Mouse (Mus musculus): ENCODE data around the gene March8. TPM values are rescaled to one million over a fixed set of nuclear protein-coding genes. Genes with fewer than 3 reads are reported as not detected.

The March8 gene
- polyA plus RNA-seq, 1 experiment = 38.8 TPM

DNA sequence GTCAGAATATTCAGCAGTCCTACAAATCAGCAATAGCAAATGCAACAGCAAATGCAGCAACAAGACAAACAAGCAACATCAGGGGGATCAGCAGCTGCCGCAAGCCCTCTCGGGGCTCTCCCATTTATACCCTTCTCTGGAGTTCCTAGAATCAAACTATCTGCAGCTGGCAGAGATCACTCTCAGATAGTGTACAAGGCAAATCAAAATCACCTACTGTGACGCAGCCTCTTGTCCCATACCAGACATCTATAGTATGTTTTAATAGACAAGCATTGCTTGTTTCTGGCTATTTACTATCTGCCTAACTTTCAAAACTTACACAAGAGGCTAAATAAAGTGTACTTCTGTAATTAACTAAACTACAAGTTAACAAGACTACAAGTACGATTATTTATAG lies 24.2 kb downstream of the March8 start:
- TF ChIP-seq TCF3 (IDR thresholded peaks at IDR 0.05; ENCODE audit: insufficient read length, low read depth) (no peak), POLR2AphosphoS2 (IDR thresholded peaks at IDR 0.05; ENCODE audit: insufficient read length, low read depth) (no peak), MYOD1 (IDR thresholded peaks at IDR 0.05; ENCODE audit: control insufficient read depth in 1 of 3, insufficient read length in 2 of 3, low read depth in 2 of 3) (no peak), E2F4 (IDR thresholded peaks at IDR 0.05; ENCODE audit: insufficient read depth) (no peak), TCF12 (IDR thresholded peaks at IDR 0.05; ENCODE audit: insufficient read depth, poor library complexity, severe bottlenecking) (no peak), CEBPB (IDR thresholded peaks at IDR 0.05; ENCODE audit: insufficient read depth, poor library complexity, severe bottlenecking) (no peak), MYOG (IDR thresholded peaks at IDR 0.05; ENCODE audit: control insufficient read depth in 1 of 3, insufficient read depth in 1 of 3, insufficient read length in 2 of 3, low read depth in 2 of 3) (no peak), MAX (IDR thresholded peaks at IDR 0.05; ENCODE audit: low read depth) (no peak), SRF (IDR thresholded peaks at IDR 0.05; ENCODE audit: control insufficient read depth, insufficient read length, low read depth) (no peak), REST (IDR thresholded peaks at IDR 0.05; ENCODE audit: insufficient read depth, insufficient read length) (no peak), POLR2A (IDR thresholded peaks at IDR 0.05; ENCODE audit: insufficient read length, low read depth) (no peak)
- Histone ChIP-seq H3ac (ENCODE audit: control insufficient read depth, insufficient read length) (no peak overlapping the region), H3K27me3 (ENCODE audit: control insufficient read depth, insufficient read depth, insufficient read length) (no peaks in the 10 kb centered on the region), H3K4me2 (ENCODE audit: low read depth) (no peak overlapping the region), H3K36me3 (ENCODE audit: control insufficient read depth, insufficient read depth) (no peaks in the 10 kb centered on the region), H3K79me2 (ENCODE audit: control insufficient read depth, insufficient read depth) (peaks cover 28% of the 10 kb centered on the region), H3K4me3 (no peak overlapping the region)

DNA sequence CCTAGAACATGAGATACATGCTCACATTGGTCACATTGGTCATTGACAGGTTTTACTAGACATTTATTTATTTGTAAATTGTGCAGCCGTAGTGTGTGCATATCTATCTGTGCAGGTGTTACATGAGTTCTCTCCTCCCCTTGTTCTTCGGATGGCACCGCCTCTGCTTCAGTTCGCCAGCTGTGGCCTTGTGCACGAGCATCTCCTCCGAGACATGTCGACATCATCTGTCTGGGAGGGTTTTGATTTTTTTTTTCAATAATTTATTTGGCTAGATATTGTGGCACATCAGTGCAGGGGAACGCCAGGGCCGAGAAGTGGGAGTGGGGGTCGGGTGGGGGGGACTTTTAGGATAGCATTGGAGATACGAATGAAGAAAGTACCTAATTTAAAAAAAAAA lies 30.1 kb downstream of the March8 start:
- TF ChIP-seq CEBPB (IDR thresholded peaks at IDR 0.05; ENCODE audit: insufficient read depth, poor library complexity, severe bottlenecking) = no peak
- no peak for TF ChIP-seq TCF12 (IDR thresholded peaks at IDR 0.05; ENCODE audit: insufficient read depth, poor library complexity, severe bottlenecking)
- no peak for TF ChIP-seq E2F4 (IDR thresholded peaks at IDR 0.05; ENCODE audit: insufficient read depth)
- no peak for TF ChIP-seq USF1 (IDR thresholded peaks at IDR 0.05; ENCODE audit: low read depth)
- no peak overlapping the region for H3K4me2 ChIP-seq (ENCODE audit: low read depth)
- no peak overlapping the region for H3ac ChIP-seq (ENCODE audit: control insufficient read depth, insufficient read length)
- H3K79me2 ChIP-seq (ENCODE audit: control insufficient read depth, insufficient read depth) = peaks cover 28% of the 10 kb centered on the region
- no peaks in the 10 kb centered on the region for H3K27me3 ChIP-seq (ENCODE audit: control insufficient read depth, insufficient read depth, insufficient read length)
- no peaks in the 10 kb centered on the region for H3K36me3 ChIP-seq (ENCODE audit: control insufficient read depth, insufficient read depth)
- no peak overlapping the region for H3K4me3 ChIP-seq

DNA sequence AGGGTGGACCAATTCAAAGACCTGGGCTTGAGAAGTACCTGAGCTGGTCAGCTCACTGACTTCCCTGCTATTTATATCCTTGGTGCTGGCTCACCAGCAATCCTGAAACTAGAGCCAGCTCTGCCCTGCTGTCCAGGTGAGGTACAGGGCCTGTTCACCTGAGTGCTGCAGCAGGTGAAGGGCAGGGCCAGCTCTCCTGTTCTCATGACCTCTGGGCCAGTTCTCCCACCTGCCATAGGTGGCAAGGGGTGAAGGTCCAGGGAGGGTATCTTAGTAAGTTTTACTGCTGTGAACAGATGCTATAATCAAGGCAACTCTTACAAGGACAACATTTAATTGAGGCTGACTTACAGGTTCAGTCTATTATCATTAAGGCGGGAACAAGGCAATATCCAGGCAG lies 32.0 kb downstream of the March8 start:
- H3K79me2 ChIP-seq (ENCODE audit: control insufficient read depth, insufficient read depth) = peaks cover 33% of the 10 kb centered on the region
- H3K4me3 ChIP-seq = no peak overlapping the region
- H3K27me3 ChIP-seq (ENCODE audit: control insufficient read depth, insufficient read depth, insufficient read length) = no peaks in the 10 kb centered on the region
- H3ac ChIP-seq (ENCODE audit: control insufficient read depth, insufficient read length) = no peak overlapping the region
- TF ChIP-seq POLR2A (IDR thresholded peaks at IDR 0.05; ENCODE audit: insufficient read length, low read depth) (no peak), USF1 (IDR thresholded peaks at IDR 0.05; ENCODE audit: low read depth) (no peak), POLR2AphosphoS2 (IDR thresholded peaks at IDR 0.05; ENCODE audit: insufficient read length, low read depth) (no peak), CEBPB (IDR thresholded peaks at IDR 0.05; ENCODE audit: insufficient read depth, poor library complexity, severe bottlenecking) (no peak), TCF3 (IDR thresholded peaks at IDR 0.05; ENCODE audit: insufficient read length, low read depth) (no peak)
- no peaks in the 10 kb centered on the region for H3K36me3 ChIP-seq (ENCODE audit: control insufficient read depth, insufficient read depth)
- H3K4me2 ChIP-seq (ENCODE audit: low read depth) = no peak overlapping the region

DNA sequence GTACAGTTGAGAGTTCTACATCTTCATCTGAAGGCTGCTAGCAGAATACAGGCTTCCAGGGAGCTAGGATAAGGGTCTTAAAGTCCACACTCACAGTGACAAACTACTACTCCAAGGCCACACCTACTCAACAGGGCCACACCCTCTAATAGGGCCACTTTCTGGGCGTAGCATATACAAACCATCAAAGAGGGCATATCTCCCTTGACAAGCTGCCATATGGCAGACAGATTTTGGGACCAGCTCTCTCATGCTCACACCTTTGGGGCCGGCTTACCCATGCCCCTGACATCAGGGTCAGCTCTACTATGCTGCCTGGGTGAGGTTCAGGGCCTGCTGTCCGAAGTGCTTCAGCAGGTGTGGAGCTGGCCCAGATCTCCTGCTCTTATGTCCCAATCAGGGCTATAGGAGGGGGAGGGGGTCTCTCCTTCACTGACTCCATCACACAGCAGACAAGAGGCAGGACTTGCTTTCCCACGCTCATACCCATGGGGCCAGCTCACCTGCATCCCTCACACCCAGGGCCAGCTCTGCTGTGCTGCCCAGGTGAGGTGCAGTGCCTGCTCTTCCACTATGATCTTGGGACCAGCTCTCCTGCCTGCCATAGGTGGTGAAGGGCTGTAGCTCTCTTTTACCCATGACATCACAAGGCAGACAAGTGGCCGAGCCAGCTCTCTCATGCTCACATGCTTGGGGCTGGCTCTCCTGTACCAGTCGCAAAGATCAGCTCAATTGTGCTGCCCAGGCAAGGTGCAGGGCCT lies 32.6 kb downstream of the March8 start:
- Histone ChIP-seq H3K4me3 (no peak overlapping the region), H3ac (ENCODE audit: control insufficient read depth, insufficient read length) (no peak overlapping the region), H3K36me3 (ENCODE audit: control insufficient read depth, insufficient read depth) (no peaks in the 10 kb centered on the region), H3K79me2 (ENCODE audit: control insufficient read depth, insufficient read depth) (peaks cover 33% of the 10 kb centered on the region), H3K27me3 (ENCODE audit: control insufficient read depth, insufficient read depth, insufficient read length) (no peaks in the 10 kb centered on the region), H3K4me2 (ENCODE audit: low read depth) (no peak overlapping the region)
- TF ChIP-seq POLR2A (IDR thresholded peaks at IDR 0.05; ENCODE audit: insufficient read length, low read depth) = no peak
- TF ChIP-seq POLR2AphosphoS2 (IDR thresholded peaks at IDR 0.05; ENCODE audit: insufficient read length, low read depth) = no peak
- TF ChIP-seq REST (IDR thresholded peaks at IDR 0.05; ENCODE audit: insufficient read depth, insufficient read length) = no peak
- TF ChIP-seq TCF12 (IDR thresholded peaks at IDR 0.05; ENCODE audit: insufficient read depth, poor library complexity, severe bottlenecking) = no peak
- TF ChIP-seq TCF3 (IDR thresholded peaks at IDR 0.05; ENCODE audit: insufficient read length, low read depth) = no peak
- TF ChIP-seq E2F4 (IDR thresholded peaks at IDR 0.05; ENCODE audit: insufficient read depth) = no peak
- no peak for TF ChIP-seq MAX (IDR thresholded peaks at IDR 0.05; ENCODE audit: low read depth)

DNA sequence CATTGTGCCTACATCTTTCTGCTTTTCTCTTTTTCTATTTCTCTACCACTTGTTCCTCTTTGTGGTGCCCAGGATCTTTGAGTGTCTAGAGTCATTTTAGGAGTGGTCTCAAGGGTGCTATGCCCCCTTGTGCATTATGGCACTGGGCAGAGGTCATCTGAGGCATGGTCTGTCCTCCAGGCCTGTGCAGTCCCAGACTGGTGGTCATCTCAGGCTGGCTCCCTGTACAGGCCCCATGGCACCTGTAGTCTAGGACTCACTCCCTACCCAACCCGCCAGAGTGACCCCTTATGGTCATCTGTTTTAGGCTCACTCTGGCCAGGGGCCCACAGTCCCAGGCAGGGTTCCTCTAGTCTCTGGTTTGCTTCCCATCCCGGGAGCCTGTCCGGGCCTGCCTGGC lies 33.7 kb downstream of the March8 start:
- Histone ChIP-seq H3K4me2 (ENCODE audit: low read depth) (no peak overlapping the region), H3K4me3 (no peak overlapping the region), H3K27me3 (ENCODE audit: control insufficient read depth, insufficient read depth, insufficient read length) (no peaks in the 10 kb centered on the region), H3K79me2 (ENCODE audit: control insufficient read depth, insufficient read depth) (peaks cover 33% of the 10 kb centered on the region), H3ac (ENCODE audit: control insufficient read depth, insufficient read length) (no peak overlapping the region), H3K36me3 (ENCODE audit: control insufficient read depth, insufficient read depth) (no peaks in the 10 kb centered on the region)
- TF ChIP-seq MYOD1 (IDR thresholded peaks at IDR 0.05; ENCODE audit: control insufficient read depth in 1 of 3, insufficient read length in 2 of 3, low read depth in 2 of 3) = no peak

All from myocyte (in vitro differentiated cells).